Mouse (Mus musculus): ENCODE data around the gene Rnf181.
A peak's percentile ranks its signal among the peaks of the same experiment; 100 is the strongest.

Gene Rnf181

GRCm38 (mm10) chr6:72369557-72369956, 2.8 kb upstream of the Rnf181 start:
- Histone ChIP-seq H3K36me3 (ENCODE audit: insufficient read depth, low read length) (no peaks in the 10 kb centered on the region), H3K27me3 (ENCODE audit: insufficient read depth, low read length) (peaks cover 14% of the 10 kb centered on the region), H3K9me3 (ENCODE audit: low read length) (no peaks in the 10 kb centered on the region), H3K4me1 (replicated peaks; ENCODE audit: low read depth, low read length) (peaks cover 21% of the 10 kb centered on the region), H3K4me3 (replicated peaks; ENCODE audit: low read length) (peak overlapping the region; percentile 45; the same call in 1 of the 2 replicates)
- TF ChIP-seq NANOG (IDR thresholded peaks at IDR 0.05; ENCODE audit: borderline replicate concordance, low read length) = no peak
- peak; percentile 50 for TF ChIP-seq CTCF (conservative IDR thresholded peaks at IDR 0.05; ENCODE audit: low read length)

DNA sequence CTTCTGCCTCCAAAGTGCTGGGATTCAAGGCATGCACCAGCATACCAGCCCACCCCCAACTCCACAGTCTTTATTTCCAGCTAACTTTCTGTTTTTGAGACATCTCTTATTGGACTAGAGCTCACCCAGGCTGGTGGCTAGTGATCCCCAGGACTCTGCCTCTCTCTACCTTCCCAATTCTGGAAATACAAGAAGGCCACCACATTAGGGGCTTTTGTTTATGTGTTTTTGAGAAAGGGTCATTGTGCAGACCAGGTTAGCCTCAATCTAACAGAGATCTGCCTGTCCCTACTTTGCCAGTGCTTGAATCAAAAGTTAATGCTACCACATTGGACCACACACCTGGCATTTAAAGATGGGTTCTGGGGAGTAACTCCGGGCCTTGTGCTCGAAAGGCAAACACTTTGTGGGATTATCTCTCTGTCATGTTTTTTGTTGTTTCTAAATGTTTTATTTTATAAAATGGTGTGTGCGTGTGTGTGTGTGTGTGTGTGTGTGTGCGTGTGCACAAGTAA, 761 bp upstream of the Rnf181 start:
- H3K4me1 ChIP-seq (replicated peaks; ENCODE audit: low read depth, low read length) = peaks cover 30% of the 10 kb centered on the region
- peaks cover 14% of the 10 kb centered on the region for H3K27me3 ChIP-seq (ENCODE audit: insufficient read depth, low read length)
- H3K9me3 ChIP-seq (ENCODE audit: low read length) = no peaks in the 10 kb centered on the region
- no peak overlapping the region for H3K4me3 ChIP-seq (replicated peaks; ENCODE audit: low read length)
- TF ChIP-seq CTCF (conservative IDR thresholded peaks at IDR 0.05; ENCODE audit: low read length) (no peak), NANOG (IDR thresholded peaks at IDR 0.05; ENCODE audit: borderline replicate concordance, low read length) (no peak), POU5F1 (IDR thresholded peaks at IDR 0.05; ENCODE audit: borderline replicate concordance, low read length) (no peak)
- H3K36me3 ChIP-seq (ENCODE audit: insufficient read depth, low read length) = no peaks in the 10 kb centered on the region

DNA sequence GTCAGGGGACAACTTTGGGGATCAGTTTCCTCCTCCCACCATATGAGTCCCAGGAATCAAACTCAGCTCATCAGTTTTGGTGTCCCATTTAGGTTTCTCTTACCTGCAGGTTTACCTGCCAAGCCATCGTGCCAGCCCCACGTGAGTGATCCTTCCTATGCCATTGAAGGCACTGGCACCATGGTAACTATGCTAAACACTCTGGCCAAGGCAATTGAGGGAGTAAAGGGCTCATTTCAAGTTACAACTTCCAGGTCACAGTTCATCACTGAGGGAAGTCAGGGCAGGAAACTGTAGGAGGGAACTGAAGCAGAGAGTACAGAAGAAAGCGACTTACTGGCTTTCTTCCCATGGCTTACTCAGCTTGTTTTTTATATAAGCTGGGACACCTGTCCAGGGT, 452 bp downstream of the Rnf181 start:
- no peaks in the 10 kb centered on the region for H3K9me3 ChIP-seq (ENCODE audit: low read length)
- peaks cover 35% of the 10 kb centered on the region for H3K4me1 ChIP-seq (replicated peaks; ENCODE audit: low read depth, low read length)
- peaks cover 10% of the 10 kb centered on the region for H3K27me3 ChIP-seq (ENCODE audit: insufficient read depth, low read length)
- no peak overlapping the region for H3K4me3 ChIP-seq (replicated peaks; ENCODE audit: low read length)
- H3K36me3 ChIP-seq (ENCODE audit: insufficient read depth, low read length) = no peaks in the 10 kb centered on the region
- TF ChIP-seq POU5F1 (IDR thresholded peaks at IDR 0.05; ENCODE audit: borderline replicate concordance, low read length) (no peak), CTCF (conservative IDR thresholded peaks at IDR 0.05; ENCODE audit: low read length) (no peak), NANOG (IDR thresholded peaks at IDR 0.05; ENCODE audit: borderline replicate concordance, low read length) (no peak)

- no peaks in the 10 kb centered on the region for H3K9me3 ChIP-seq (ENCODE audit: low read length)
- peaks cover 36% of the 10 kb centered on the region for H3K4me1 ChIP-seq (replicated peaks; ENCODE audit: low read depth, low read length)
- H3K27me3 ChIP-seq (ENCODE audit: insufficient read depth, low read length) = no peaks in the 10 kb centered on the region
- TF ChIP-seq CTCF (conservative IDR thresholded peaks at IDR 0.05; ENCODE audit: low read length) (no peak), NANOG (IDR thresholded peaks at IDR 0.05; ENCODE audit: borderline replicate concordance, low read length) (no peak), POU5F1 (IDR thresholded peaks at IDR 0.05; ENCODE audit: borderline replicate concordance, low read length) (no peak)
- peaks cover 10% of the 10 kb centered on the region for H3K36me3 ChIP-seq (ENCODE audit: insufficient read depth, low read length)
- H3K4me3 ChIP-seq (replicated peaks; ENCODE audit: low read length) = no peak overlapping the region
These were observed 1.8 kb downstream of the Rnf181 start for GRCm38 (mm10) chr6:72364985-72365384.

- peaks cover 20% of the 10 kb centered on the region for H3K36me3 ChIP-seq (ENCODE audit: insufficient read depth, low read length)
- no peaks in the 10 kb centered on the region for H3K27me3 ChIP-seq (ENCODE audit: insufficient read depth, low read length)
- TF ChIP-seq POU5F1 (IDR thresholded peaks at IDR 0.05; ENCODE audit: borderline replicate concordance, low read length) (no peak), CTCF (conservative IDR thresholded peaks at IDR 0.05; ENCODE audit: low read length) (no peak), NANOG (IDR thresholded peaks at IDR 0.05; ENCODE audit: borderline replicate concordance, low read length) (no peak)
- no peaks in the 10 kb centered on the region for H3K9me3 ChIP-seq (ENCODE audit: low read length)
- no peak overlapping the region for H3K4me3 ChIP-seq (replicated peaks; ENCODE audit: low read length)
- peaks cover 40% of the 10 kb centered on the region for H3K4me1 ChIP-seq (replicated peaks; ENCODE audit: low read depth, low read length)
These were observed 2.7 kb downstream of the Rnf181 start for GRCm38 (mm10) chr6:72364009-72364408.

DNA sequence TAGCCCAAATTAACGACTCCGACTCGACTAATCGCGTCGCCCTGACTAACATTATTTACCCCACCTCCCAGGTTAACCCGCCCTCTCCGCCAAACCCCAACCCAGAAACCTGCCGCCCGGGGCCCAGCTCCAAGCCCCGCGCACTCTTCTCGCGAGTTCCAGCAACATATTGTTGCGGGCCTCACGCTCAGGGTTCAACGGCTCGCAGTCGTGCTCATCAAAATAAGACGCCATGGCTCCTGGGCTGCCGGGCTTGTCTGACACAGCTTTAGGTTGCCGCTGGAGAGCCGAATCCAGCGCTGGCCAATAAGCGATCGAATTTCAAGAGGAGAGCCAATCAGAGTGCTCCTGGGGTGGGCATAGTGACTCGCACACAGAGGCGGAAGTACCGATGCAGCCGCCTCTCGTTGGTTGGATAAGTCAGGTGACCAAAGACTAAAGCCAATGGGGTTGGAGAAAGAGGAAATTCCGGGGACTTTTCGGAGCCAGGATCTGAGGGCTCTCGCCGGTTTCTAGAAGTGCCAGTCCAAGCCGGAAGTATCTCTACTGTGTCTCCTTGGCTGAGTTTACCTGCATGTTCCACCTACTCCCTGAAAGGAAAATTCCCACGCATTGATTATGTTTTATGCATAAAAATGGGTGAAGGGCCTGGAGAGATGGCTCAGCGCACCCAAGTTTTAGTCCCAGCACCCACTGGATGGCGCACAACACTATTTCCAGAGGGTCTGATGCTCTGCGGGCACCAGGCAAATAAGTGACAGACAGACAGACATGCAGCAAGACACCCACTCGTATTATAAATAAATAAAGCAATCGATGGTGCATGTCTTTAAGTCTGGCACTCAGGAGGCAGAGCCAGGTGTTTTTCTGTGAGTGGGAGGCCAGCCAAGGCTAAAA, 4.4 kb downstream of the Rnf181 start:
- TF ChIP-seq POU5F1 (IDR thresholded peaks at IDR 0.05; ENCODE audit: borderline replicate concordance, low read length) (no peak), CTCF (conservative IDR thresholded peaks at IDR 0.05; ENCODE audit: low read length) (0 out of 2 replicates have a peak, but pooled peaks have one; percentile 4), NANOG (IDR thresholded peaks at IDR 0.05; ENCODE audit: borderline replicate concordance, low read length) (no peak)

GRCm38 (mm10) chr6:72361121-72361551, 5.6 kb downstream of the Rnf181 start:
- Histone ChIP-seq H3K36me3 (ENCODE audit: insufficient read depth, low read length) (peaks cover 41% of the 10 kb centered on the region), H3K4me3 (replicated peaks; ENCODE audit: low read length) (peak overlapping the region; percentile 92), H3K4me1 (replicated peaks; ENCODE audit: low read depth, low read length) (peaks cover 61% of the 10 kb centered on the region), H3K27me3 (ENCODE audit: insufficient read depth, low read length) (peaks cover 8% of the 10 kb centered on the region), H3K9me3 (ENCODE audit: low read length) (no peaks in the 10 kb centered on the region)
- TF ChIP-seq POU5F1 (IDR thresholded peaks at IDR 0.05; ENCODE audit: borderline replicate concordance, low read length) (no peak), NANOG (IDR thresholded peaks at IDR 0.05; ENCODE audit: borderline replicate concordance, low read length) (peak; percentile 6; the same call in 1 of the 2 replicates)

More for the DNA sequence above, 4.4 kb downstream of the Rnf181 start:
- Histone ChIP-seq H3K4me3 (replicated peaks; ENCODE audit: low read length) (peak overlapping the region; percentile 92), H3K9me3 (ENCODE audit: low read length) (no peaks in the 10 kb centered on the region), H3K36me3 (ENCODE audit: insufficient read depth, low read length) (peaks cover 36% of the 10 kb centered on the region), H3K4me1 (replicated peaks; ENCODE audit: low read depth, low read length) (peaks cover 56% of the 10 kb centered on the region), H3K27me3 (ENCODE audit: insufficient read depth, low read length) (no peaks in the 10 kb centered on the region)

DNA sequence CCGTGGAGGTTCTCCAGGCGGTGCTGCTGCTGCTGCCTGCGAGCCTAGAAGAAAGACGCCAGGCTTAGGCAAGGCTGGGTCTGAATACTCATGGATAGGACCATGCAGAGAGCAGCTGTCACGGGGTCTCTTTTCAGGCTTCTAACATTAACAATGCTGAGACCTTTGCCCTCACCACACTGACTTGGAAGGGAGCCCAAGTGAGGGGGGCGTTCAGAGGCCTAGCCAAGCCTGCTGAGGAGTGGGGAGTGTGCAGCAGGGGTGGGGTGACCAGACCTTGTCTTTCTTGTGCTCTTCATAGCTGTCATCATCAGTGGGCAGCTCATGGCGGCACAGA, 6.2 kb downstream of the Rnf181 start:
- Histone ChIP-seq H3K27me3 (ENCODE audit: insufficient read depth, low read length) (peaks cover 12% of the 10 kb centered on the region), H3K9me3 (ENCODE audit: low read length) (no peaks in the 10 kb centered on the region), H3K36me3 (ENCODE audit: insufficient read depth, low read length) (peaks cover 41% of the 10 kb centered on the region), H3K4me3 (replicated peaks; ENCODE audit: low read length) (peak overlapping the region; percentile 92), H3K4me1 (replicated peaks; ENCODE audit: low read depth, low read length) (peaks cover 64% of the 10 kb centered on the region)
- TF ChIP-seq CTCF (conservative IDR thresholded peaks at IDR 0.05; ENCODE audit: low read length) (no peak), NANOG (IDR thresholded peaks at IDR 0.05; ENCODE audit: borderline replicate concordance, low read length) (no peak), POU5F1 (IDR thresholded peaks at IDR 0.05; ENCODE audit: borderline replicate concordance, low read length) (no peak)
